Mouse (Mus musculus) myocyte (in vitro differentiated cells): Measurements from ENCODE around the gene Edem2. TPM values are rescaled to one million over a fixed set of nuclear protein-coding genes. Genes with fewer than 3 reads are reported as not detected.

Source experiments
- H3K27me3 ChIP-seq: one replicate; pipeline ENCODE4 v1.6.1; 2011; ENCODE audit not compliant: control insufficient read depth, insufficient read depth, insufficient read length
- H3K36me3 ChIP-seq: one replicate; pipeline ENCODE4 v1.6.1; 2011; ENCODE audit not compliant: control insufficient read depth, insufficient read depth
- H3K4me2 ChIP-seq: one replicate; pipeline ENCODE4 v1.6.1; 2011; ENCODE audit warnings: low read depth, control low read depth
- H3K4me3 ChIP-seq: one replicate; pipeline ENCODE4 v1.5.1; 2011; ENCODE audit warnings: mild to moderate bottlenecking, control low read depth, moderate library complexity
- H3K79me2 ChIP-seq: one replicate; pipeline ENCODE4 v1.6.1; 2011; ENCODE audit not compliant: control insufficient read depth, insufficient read depth
- H3ac ChIP-seq: one replicate; pipeline ENCODE4 v1.6.1; 2011; ENCODE audit not compliant: control insufficient read depth, insufficient read length
- CEBPB ChIP-seq: IDR thresholded peaks from 2 replicates; pipeline ENCODE4 v1.6.1; 2011; ENCODE audit warnings: mild to moderate bottlenecking, moderate library complexity; ENCODE audit not compliant: poor library complexity, insufficient read depth, severe bottlenecking
- E2F4 ChIP-seq: IDR thresholded peaks from one replicate; pipeline ENCODE4 v1.6.1; 2011; ENCODE audit warnings: mild to moderate bottlenecking, control low read depth, moderate library complexity; ENCODE audit not compliant: insufficient read depth
- MAX ChIP-seq: IDR thresholded peaks from one replicate; pipeline ENCODE4 v1.6.1; 2011; ENCODE audit warnings: low read depth, mild to moderate bottlenecking, control low read depth
- MYOD1 ChIP-seq, 3 experiments: IDR thresholded peaks; one replicate each; pipeline ENCODE4 v1.6.1; 2011; ENCODE audit warnings: control low read depth in 2 of 3, low read depth in 2 of 3, mild to moderate bottlenecking in 2 of 3, moderate library complexity in 1 of 3; ENCODE audit not compliant: insufficient read length in 2 of 3, control insufficient read depth in 1 of 3
- MYOG ChIP-seq, 3 experiments: IDR thresholded peaks; one replicate each; pipeline ENCODE4 v1.6.1; 2011; ENCODE audit warnings: control low read depth in 2 of 3, low read depth in 2 of 3, mild to moderate bottlenecking in 2 of 3; ENCODE audit not compliant: insufficient read length in 2 of 3, control insufficient read depth in 1 of 3, insufficient read depth in 1 of 3
- POLR2A ChIP-seq: IDR thresholded peaks from one replicate; pipeline ENCODE4 v1.6.1; 2011; ENCODE audit warnings: low read depth, mild to moderate bottlenecking, control low read depth, moderate library complexity; ENCODE audit not compliant: insufficient read length
- POLR2AphosphoS2 ChIP-seq: IDR thresholded peaks from one replicate; pipeline ENCODE4 v1.6.1; 2011; ENCODE audit warnings: low read depth, control low read depth; ENCODE audit not compliant: insufficient read length
- REST ChIP-seq: IDR thresholded peaks from one replicate; pipeline ENCODE4 v1.6.1; 2011; ENCODE audit warnings: mild to moderate bottlenecking, control low read depth, moderate library complexity; ENCODE audit not compliant: insufficient read depth, insufficient read length
- SRF ChIP-seq: IDR thresholded peaks from one replicate; pipeline ENCODE4 v1.6.1; 2011; ENCODE audit warnings: low read depth; ENCODE audit not compliant: control insufficient read depth, insufficient read length
- TCF12 ChIP-seq: IDR thresholded peaks from one replicate; pipeline ENCODE4 v1.6.1; 2011; ENCODE audit warnings: mild to moderate bottlenecking, control low read depth; ENCODE audit not compliant: poor library complexity, insufficient read depth, severe bottlenecking
- TCF3 ChIP-seq: IDR thresholded peaks from one replicate; pipeline ENCODE4 v1.6.1; 2011; ENCODE audit warnings: low read depth, control low read depth; ENCODE audit not compliant: insufficient read length
- USF1 ChIP-seq: IDR thresholded peaks from one replicate; pipeline ENCODE4 v1.6.1; 2011; ENCODE audit warnings: low read depth, mild to moderate bottlenecking, control low read depth, moderate library complexity
- polyA plus RNA-seq: library from polyadenylated mRNA; unstranded; fragments of >200 nt; fragmentation: generic; extraction: Trizol; gene quantifications from one replicate; pipeline ENCODE4 v1.2.1, GENCODE M21; 2012; ENCODE audit warnings: missing spikeins

Edem2 gene
- polyA plus RNA-seq, 1 experiment = 21.9 TPM

DNA sequence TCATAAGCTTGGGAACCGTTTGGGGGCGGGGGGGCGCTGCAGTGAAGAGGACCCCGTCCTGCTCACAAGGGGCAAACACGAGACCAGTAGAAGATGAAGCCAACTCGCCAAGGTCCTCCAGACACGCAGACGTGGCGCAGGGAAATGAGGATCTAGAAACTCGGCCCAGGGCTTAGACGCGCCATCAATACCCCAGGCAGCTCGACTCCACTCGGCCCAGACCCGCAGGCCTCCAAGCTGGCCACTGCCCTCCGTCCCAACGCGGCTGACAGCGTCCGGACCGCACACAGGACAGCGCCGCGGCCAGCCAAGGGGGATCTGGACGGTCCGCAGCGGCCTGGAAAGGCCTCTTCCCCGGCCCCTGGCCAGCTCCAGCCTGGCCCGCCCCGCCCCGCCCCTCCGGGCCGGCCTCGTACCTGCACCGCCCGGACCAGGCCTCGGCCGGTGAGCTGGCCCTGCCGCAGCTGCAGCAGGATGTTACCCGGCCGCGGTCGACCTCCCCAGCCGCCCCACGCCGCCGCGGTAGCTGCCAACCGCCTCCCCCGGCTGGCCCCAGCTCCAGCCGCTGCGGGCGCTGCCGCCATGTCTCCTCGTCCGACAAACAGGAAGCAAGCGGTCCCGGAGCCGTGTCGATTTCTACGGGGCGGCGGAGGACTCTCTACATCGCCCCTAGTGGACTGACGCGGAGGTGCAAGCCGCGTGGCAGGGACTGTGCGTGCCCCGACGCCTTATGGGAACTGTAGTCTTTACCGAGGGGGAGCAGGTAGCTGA lies 37.4 kb downstream of the Edem2 start, which contains the start of gene Trpc4ap:
Gene Trpc4ap, minus strand, starts transcription at position 662 of the 771 bp plus-strand sequence.
- TF ChIP-seq POLR2AphosphoS2 (peak; percentile 67), POLR2A (peak; percentile 86), REST (no peak), MAX (peak; percentile 12)
- H3K4me2 ChIP-seq = peak within 1 kb of the TSS; percentile 88

DNA sequence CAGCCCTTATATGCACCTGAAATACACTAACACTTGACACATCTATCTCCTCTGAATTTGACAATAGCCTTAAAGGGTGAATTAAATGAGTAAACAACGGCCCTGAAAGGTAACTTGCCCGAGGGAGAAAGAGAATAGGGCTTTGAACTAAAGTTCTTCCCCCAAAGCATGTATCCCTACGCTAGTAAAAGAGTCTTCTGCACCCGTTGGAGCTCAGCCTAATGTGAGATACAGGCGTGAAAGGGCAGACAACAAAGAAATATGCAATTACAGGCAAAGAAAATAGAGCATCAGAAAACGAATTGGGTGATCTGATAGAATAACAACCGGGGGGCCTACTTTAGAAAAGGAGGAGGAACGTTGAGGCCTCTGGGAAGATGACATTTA lies 37.9 kb downstream of the Edem2 start:
- TF ChIP-seq TCF3 (no peak), CEBPB (no peak), SRF (no peak), MYOD1 (IDR thresholded peaks at IDR 0.05; ENCODE audit: control insufficient read depth in 1 of 3, insufficient read length in 2 of 3, low read depth in 2 of 3) (no peak), POLR2AphosphoS2 (no peak), MAX (no peak), E2F4 (no peak), POLR2A (no peak), USF1 (no peak), TCF12 (no peak), MYOG (IDR thresholded peaks at IDR 0.05; ENCODE audit: control insufficient read depth in 1 of 3, insufficient read depth in 1 of 3, insufficient read length in 2 of 3, low read depth in 2 of 3) (no peak), REST (no peak)
- Histone ChIP-seq H3K4me2 (peak overlapping the region; percentile 88), H3ac (peak overlapping the region; percentile 89), H3K36me3 (no peaks in the 10 kb centered on the region), H3K79me2 (peaks cover 53% of the 10 kb centered on the region), H3K27me3 (no peaks in the 10 kb centered on the region), H3K4me3 (peak overlapping the region; percentile 51)

More for the DNA sequence above, 37.4 kb downstream of the Edem2 start, which contains the start of gene Trpc4ap:
- Histone ChIP-seq H3K79me2 (peaks cover 49% of the 10 kb centered on the region), H3K36me3 (no peaks in the 10 kb centered on the region), H3K4me3 (peak within 1 kb of the TSS; percentile 51), H3K27me3 (no peaks in the 10 kb centered on the region), H3ac (peak within 1 kb of the TSS; percentile 89)

DNA sequence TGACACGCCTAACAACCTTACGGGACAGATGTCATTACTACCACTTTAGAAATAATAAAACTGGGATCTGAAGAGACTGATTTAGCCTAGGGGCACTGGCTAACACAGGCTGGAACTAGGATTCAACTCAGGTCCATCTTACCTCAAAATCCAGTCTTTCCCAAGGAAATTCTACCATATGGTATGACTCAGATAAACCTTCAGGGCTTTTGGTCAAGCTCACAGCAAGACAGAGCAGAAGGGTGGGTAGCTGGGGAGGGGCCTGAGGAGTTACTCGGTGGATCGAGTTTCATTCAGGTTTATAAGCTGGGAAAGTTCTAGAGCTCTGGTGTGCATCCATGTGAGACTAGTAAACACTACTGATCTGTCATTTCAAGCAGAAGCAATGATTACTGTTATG lies 40.1 kb downstream of the Edem2 start:
- no peak for TF ChIP-seq CEBPB
- TF ChIP-seq USF1 = no peak
- no peak for TF ChIP-seq MYOD1 (IDR thresholded peaks at IDR 0.05; ENCODE audit: control insufficient read depth in 1 of 3, insufficient read length in 2 of 3, low read depth in 2 of 3)
- TF ChIP-seq REST = no peak
- no peak for TF ChIP-seq MYOG (IDR thresholded peaks at IDR 0.05; ENCODE audit: control insufficient read depth in 1 of 3, insufficient read depth in 1 of 3, insufficient read length in 2 of 3, low read depth in 2 of 3)
- no peak for TF ChIP-seq SRF
- TF ChIP-seq MAX = no peak
- no peak for TF ChIP-seq E2F4
- TF ChIP-seq TCF3 = no peak
- no peak for TF ChIP-seq POLR2A
- no peak for TF ChIP-seq POLR2AphosphoS2
- TF ChIP-seq TCF12 = no peak
- Histone ChIP-seq H3K79me2 (peaks cover 68% of the 10 kb centered on the region), H3K4me2 (peak overlapping the region; percentile 48), H3K4me3 (no peak overlapping the region), H3K27me3 (no peaks in the 10 kb centered on the region), H3ac (no peak overlapping the region), H3K36me3 (no peaks in the 10 kb centered on the region)

DNA sequence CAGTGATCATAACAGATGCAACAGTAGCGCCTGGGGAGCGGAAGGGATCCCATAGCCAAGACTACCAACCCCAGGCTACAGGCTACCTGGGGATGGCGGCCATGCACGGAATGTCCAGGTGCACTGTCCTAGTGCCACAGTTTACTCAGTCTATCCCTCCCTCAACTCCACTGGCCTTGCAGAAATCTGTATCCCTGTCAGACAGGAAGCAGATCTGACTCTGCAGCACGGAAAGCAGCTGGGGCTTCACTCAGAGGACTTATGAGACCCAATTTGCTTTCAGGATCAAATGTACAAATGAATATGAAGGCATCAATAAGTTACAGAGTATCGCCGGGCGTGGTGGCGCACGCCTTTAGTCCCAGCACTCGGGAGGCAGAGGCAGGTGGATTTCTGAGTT lies 41.5 kb downstream of the Edem2 start:
- no peak overlapping the region for H3K4me3 ChIP-seq
- no peaks in the 10 kb centered on the region for H3K36me3 ChIP-seq
- H3K4me2 ChIP-seq = no peak overlapping the region
- no peak overlapping the region for H3ac ChIP-seq
- no peak for TF ChIP-seq MYOG (IDR thresholded peaks at IDR 0.05; ENCODE audit: control insufficient read depth in 1 of 3, insufficient read depth in 1 of 3, insufficient read length in 2 of 3, low read depth in 2 of 3)
- no peak for TF ChIP-seq E2F4
- TF ChIP-seq POLR2AphosphoS2 = no peak
- TF ChIP-seq REST = no peak
- no peak for TF ChIP-seq TCF12
- TF ChIP-seq MYOD1 (IDR thresholded peaks at IDR 0.05; ENCODE audit: control insufficient read depth in 1 of 3, insufficient read length in 2 of 3, low read depth in 2 of 3) = no peak
- no peak for TF ChIP-seq CEBPB
- peaks cover 83% of the 10 kb centered on the region for H3K79me2 ChIP-seq
- H3K27me3 ChIP-seq = no peaks in the 10 kb centered on the region

DNA sequence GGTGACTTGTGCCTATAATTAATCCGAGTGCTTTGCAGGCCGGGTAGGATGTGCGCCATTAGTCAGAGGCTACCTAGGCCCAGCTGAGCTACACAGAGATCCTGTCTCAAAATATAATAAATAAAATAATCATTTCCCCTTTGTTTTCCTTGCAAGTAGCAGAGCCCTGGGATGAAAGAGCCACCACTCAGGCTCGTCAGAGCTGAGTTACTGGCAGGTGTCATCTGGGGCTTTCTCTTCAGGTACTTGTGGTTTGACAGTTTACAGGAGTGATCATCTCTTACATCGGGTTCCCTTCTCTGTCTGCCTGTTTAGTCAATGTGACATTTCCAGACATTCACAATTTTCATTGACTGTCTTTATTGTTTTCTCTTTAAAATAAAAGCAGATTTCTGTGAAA lies 42.7 kb downstream of the Edem2 start:
- H3K4me3 ChIP-seq = no peak overlapping the region
- no peaks in the 10 kb centered on the region for H3K27me3 ChIP-seq
- H3K79me2 ChIP-seq = peaks cover 90% of the 10 kb centered on the region
- no peak overlapping the region for H3ac ChIP-seq
- TF ChIP-seq REST (no peak), POLR2A (no peak), TCF12 (no peak), TCF3 (no peak), MYOD1 (IDR thresholded peaks at IDR 0.05; ENCODE audit: control insufficient read depth in 1 of 3, insufficient read length in 2 of 3, low read depth in 2 of 3) (no peak), USF1 (no peak), MAX (no peak), POLR2AphosphoS2 (no peak), E2F4 (no peak), SRF (no peak), MYOG (IDR thresholded peaks at IDR 0.05; ENCODE audit: control insufficient read depth in 1 of 3, insufficient read depth in 1 of 3, insufficient read length in 2 of 3, low read depth in 2 of 3) (no peak), CEBPB (no peak)
- H3K36me3 ChIP-seq = no peaks in the 10 kb centered on the region
- H3K4me2 ChIP-seq = no peak overlapping the region
